Mouse (Mus musculus) hindlimb bud, embryonic 11.5 days (tissue): ENCODE measurements around the gene U2af1.

Experiments
- DNase-seq: peaks from one replicate; pipeline ENCODE4 v3.0.0-alpha.2; 2012; ENCODE audit warnings: low read depth, low spot score; ENCODE audit errors: extremely low spot score

The U2af1 gene

DNA sequence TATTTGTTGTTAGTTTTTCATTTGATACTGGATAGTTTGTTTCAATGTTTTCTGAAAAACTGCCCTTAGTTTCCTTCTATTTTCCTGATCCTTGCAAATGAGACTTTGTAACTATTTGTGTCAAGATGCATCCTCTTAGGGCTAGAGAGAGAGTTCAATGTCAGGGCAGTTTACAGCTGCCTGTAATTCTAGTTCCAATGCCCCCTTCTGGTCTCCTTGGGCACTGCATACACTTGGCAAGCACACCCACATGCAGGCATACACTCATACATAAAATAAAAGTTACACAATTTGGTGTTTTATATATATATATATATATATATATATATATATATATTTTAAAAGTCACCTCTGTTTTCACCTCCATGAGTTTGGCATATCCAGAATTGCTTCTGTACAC is 4.2 kb upstream of the U2af1 start:
- no peak for DNase-seq

DNA sequence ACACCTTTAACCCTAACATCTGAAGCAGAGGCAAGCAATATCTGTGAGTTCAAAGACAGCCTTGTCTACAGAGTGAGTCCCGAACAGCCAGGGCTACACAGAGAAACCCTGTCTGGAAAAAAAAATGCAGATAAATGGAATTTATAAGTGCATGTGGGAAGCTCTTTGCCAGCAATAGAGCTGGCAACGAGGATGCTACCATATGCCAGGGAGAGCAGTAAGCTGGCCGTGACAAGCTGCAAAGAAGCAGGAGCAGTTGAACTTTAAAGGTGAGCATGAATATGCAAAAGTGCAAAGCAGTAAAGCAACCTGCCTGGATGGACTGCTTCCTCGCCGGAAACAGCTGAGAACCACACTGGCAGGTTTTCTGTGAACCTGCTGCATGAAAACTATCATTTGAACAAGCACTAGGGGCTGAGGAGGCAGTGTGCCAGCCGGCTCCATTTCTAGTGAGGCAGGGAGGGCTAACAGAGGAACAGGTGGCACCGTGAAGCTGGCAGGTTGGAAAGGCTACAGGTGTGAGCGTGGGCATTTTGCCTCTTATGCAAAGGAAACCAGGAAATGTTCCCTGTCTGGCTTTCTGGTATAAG is 2.1 kb upstream of the U2af1 start:
- no peak for DNase-seq

DNA sequence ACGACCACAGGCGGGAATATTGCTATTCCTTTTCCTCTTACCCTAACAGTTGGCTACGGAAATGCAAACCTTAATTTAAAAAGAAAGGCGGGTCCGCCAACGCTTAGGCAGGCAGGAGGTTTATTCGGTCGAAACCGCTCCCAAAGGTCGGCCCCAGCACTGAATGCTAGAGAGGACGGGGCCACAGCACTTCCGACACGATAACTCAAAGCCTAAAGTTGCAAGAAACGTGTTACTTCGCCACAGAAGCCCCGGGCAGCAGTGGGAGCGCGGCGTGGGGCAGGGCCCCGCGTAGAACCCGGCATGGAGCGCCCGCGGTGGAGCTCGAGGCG is 590 bp downstream of the U2af1 start:
- DNase-seq, result no peak

- no peak for DNase-seq
Measured at GRCm38 (mm10) chr17:31657141-31657983, 1.3 kb downstream of the U2af1 start.

GRCm38 (mm10) chr17:31656682-31657081 is 2.0 kb downstream of the U2af1 start:
- no peak for DNase-seq

DNA sequence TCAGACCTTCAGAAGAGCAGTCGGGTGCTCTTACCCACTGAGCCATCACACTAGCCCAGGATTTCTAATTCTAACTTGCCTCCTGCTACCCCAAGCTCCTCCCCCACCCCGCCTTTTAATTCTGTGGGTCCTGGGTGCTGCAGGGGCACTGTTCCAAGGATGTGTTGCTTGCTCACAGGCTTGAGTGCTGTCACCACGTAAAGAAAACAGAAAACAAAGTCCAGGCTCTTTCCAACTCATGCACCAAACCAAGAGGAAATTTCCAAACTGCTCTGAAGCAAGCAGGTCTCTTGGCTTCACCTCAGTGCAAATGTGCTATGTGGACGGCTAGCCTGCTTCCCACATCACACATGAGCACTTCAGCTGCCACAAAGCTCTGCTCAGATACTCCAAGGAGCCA is 3.3 kb downstream of the U2af1 start:
- no peak for DNase-seq

- no peak for DNase-seq
Measured at GRCm38 (mm10) chr17:31653277-31653676, 5.4 kb downstream of the U2af1 start.

- DNase-seq, result no peak
Measured at GRCm38 (mm10) chr17:31652152-31652551, 6.5 kb downstream of the U2af1 start.

DNA sequence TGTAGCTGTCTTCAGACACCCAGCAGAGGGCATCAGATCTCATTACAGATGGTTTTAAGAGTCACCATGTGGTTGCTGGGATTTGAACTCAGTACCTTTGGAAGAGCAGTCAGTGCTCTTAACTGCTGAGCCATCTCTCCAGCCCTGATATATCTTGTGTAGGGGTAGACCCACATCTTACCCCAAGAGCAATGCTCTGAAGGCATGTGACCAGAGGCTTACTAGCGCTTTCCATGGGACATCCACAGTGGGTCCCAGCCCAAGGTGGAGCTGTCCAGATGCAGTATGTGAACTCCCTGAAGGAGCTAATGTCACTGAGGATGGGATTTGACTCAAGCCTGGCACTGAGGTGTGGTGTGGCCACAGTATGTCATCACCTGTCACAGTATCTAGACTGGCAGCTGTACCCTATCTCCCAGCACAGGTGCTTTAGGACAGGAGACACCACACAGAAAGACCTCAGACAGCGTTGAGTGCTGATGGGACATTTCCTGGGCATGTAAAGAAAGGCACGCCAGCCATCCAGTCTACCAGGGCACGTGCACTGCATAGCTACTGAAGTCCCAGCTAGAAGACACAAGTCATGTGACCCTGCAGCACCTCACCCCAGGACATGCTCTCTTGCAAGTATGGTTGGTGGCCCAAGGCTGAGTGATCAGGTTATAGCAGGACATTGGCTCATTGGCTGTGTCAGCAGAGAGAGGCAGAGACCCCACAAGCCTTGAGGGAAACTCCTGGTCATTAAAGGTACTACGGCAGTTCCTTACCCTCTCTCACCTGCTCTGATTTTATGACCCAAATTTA is 12.3 kb downstream of the U2af1 start:
- no peak for DNase-seq

DNA sequence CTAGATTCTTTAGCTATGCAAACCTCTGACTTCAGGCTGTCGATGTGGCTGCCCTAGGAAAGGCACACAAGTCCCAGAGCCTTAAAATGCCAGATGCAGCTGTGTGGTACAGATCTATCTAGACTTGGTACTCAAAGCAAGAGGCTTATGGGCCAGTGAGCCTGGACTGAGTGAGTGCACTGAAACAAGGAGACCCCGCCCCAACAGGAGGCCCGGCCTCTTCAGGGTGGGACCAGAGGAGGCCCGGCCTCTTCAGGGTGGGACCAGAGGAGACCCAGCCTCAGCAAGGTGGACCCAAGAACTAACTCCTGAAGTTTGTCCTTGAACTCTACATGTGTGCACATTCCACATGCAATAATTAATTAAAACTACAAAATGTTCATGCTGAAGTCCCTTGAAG is 15.8 kb downstream of the U2af1 start:
- DNase-seq, result no peak

DNA sequence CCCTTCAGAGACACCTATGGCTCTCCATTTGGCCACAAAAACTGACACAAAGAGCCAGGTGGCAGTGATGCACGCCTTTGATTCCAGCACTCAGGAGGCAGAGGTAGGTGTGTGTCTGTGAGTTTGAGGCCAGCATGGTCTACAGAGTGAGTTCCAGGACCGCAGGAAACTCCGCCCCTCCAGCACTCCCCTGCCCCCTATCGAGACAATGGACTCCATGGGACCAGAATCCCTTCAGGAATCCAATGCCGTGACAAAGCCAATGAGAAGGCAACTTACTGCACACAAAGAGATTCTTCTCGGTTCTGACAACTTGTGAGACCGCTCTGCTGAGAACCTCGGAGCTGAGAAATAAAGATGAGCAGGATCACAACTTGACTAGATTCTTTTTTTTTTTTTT is 16.4 kb downstream of the U2af1 start:
- DNase-seq, result no peak

DNA sequence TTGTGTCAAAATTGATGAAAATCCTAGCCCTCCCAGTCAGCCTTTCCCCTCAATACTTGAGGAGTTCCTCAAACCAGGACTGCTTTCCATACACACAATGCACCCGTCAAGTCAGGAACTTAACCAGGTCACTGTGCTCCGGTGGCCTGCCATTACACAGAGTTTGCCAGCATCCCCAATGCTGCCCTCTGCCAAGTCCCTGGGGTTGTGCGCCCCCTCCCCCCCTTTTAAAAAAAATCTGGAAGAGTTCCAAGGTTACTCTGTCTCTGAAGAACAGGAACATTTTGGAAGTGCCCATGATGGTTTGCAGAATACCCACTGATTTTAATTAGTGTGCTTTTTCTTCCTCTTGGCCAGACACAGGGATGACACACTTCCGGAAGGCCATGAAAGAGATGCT is 19.0 kb downstream of the U2af1 start:
- no peak for DNase-seq

DNA sequence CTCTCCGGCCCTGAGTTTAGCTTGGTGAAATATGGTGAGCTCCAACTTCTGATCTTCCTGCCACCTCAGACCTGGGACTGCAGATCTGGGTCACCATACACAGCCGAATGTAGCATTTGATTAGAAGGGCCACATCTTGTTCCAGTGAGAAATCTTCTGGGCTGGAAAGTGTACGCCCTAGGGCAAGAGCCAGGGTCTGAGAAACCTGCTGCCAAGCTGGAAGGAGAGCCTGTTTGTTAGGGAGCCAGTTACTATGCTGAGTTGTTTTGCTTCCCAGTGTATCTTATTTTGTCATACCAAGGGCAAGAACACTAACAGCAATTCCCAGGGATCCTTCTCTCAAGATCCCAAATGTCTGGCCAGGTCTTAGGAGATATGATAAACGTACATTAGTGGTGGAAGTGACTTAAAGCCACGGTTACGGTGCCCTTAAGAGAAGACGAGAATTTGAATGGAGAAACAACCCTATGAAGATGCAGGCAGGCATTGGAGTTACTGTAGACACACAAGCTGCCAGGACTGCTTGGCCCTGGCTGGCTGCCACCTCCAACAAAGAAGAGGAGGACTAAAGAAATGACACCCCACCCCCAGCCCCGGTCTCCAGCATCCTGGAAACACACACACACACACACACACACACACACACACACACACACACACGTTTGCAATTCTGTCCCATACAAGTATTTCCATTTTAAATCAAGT is 20.7 kb downstream of the U2af1 start:
- no peak for DNase-seq

DNA sequence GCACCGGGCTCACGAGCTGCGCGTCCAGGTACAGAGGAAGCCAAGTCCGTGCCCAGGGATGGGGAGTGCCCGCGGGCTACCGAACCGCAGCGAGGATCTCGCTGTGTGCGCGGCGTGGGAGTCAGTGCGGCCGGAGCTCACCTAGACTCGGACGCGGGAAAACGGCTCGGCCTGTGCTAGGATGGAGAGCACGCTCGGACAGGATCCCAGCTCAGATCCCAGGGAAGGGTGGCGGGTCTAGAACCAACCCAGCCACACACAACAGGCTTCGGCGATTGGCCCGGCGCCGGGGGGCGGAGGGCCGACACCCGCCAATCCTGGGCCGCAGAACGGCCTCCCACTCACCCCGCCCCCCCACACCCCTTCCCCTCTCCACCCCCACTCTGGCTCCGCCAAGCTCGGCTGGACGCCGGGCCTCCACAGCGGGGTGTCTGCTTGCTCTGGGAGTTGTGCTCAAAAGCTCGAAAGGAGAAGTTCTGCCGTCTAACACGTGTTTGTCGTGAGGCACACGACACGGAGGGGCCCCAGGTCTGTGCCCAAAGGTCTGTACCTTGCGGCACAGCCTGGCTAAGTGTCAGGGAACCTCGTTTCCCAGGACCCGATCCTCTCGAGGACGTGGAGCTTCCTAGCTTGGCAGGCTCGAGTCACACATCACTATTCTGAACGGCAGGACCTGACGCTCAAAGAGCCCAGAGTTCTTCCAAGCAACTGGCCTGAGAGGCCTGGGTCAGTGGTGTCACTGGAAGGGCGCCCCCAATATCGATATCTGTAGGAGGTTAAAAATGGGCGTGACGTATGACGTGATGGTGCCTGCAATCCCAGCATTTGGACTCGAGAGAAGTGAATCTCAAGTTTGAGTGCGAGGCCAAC is 21.5 kb downstream of the U2af1 start, which contains the start of gene Cbs:
Gene Cbs (minus strand): TSS at position 297 of the 870 bp plus-strand sequence.
- no peak for DNase-seq

DNA sequence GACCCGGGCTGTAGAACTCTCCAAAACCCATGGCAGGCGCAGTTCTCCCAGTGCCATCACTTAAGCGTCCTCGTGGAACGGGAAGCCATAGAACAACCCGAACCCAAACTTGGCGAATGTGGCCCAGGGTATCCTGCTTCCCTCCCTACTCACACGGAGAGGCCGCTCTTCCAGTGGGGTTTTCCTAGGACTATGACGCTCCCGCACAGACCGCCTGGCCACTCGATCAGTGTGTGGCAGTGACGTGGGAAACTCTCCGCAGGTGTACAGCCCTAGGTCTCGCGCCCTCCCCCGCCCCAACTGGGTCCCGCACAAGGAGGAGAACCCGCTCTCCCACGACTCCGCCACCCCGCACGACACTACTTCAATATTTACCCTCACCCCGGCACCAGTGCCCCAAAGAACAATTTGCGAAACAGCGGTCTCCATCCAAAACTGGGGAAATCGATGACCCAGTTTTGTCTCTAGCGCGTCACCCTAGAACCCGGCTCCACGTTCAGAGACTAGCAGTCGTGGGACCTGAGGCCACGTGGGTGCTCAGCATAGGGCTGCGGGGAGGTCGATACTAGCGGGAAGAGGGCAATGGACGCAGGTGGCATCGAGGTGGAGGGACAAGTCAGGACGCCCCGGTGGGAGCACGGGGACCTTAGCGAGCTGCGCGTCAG is 22.3 kb downstream of the U2af1 start:
- DNase-seq, result no peak

DNA sequence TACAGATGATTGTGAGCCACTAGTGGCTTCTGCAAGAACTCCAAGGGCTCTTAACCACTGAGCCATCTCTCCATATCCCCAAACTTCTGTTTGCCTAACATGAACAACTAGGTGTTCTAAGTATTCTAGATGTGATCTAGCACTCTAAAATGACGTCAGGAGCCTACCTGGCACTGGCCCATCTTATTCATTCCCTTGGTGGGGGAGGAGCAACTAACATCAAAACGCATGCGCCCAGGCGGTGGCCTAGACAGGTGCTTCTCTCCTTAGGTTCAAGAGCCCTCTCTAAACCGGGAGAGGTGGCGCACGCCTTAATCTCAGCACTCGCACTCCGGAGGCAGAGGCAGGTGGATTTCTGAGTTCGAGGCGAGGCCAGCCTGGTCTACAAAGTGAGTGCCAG is 22.9 kb downstream of the U2af1 start:
- DNase-seq, result no peak

DNA sequence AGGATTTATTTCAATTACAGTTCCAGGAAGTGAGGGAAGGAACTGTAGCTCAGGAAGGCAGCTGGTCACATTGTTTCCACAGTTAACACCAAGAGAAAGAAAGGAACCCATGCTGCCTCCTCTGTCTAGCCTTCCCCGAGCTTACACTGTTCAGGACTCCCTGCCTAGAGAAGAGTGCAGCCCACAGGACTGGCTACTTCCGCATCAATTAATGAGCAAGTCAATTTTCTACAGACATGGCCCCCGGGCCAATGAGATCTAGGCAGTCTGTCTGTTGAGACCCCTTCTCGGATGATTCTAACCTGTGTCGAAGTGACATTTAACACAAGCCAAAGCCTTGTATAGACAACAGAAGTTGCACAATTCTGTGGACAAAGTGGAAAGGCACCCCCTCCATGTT is 23.8 kb downstream of the U2af1 start:
- DNase-seq, result no peak

DNA sequence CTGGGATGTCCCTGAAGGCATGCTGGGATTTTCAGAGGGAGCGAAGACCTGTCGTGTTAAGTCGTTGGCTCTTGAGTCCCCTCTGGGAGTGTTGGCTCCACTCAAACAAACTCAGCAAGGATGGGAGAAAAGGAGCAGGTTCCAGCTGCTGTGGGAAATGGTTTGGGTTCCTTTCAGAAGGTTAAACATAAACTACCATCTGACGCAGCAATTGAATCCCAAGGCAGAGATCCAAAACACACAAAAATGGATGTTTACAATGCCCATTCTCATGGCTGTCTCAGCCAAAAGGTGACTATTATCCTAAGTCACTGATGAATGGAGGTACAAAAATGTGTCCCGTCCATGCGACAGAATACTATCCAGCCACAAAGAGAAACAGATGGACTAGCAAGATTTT is 25.7 kb downstream of the U2af1 start:
- no peak for DNase-seq

GRCm38 (mm10) chr17:31631081-31631800 is 27.5 kb downstream of the U2af1 start:
- DNase-seq, result no peak
